Mouse (Mus musculus): ENCODE measurements around the gene Tulp3. TPM values are rescaled to one million over a fixed set of nuclear protein-coding genes. Genes with fewer than 3 reads are reported as not detected.
A peak's percentile ranks its signal among the peaks of the same experiment; 100 is the strongest.
"Not testable (repeated sequence)": the region's sequence is repeated elsewhere in the genome, so short reads cannot be mapped to it uniquely, and the experiment has no call there.

Tulp3 gene
- 23.1 and 26.5 TPM in 2 replicates for polyA plus RNA-seq (2015; fragmentation: Nextera tagmentation; extraction: Ambion mirVana)

DNA sequence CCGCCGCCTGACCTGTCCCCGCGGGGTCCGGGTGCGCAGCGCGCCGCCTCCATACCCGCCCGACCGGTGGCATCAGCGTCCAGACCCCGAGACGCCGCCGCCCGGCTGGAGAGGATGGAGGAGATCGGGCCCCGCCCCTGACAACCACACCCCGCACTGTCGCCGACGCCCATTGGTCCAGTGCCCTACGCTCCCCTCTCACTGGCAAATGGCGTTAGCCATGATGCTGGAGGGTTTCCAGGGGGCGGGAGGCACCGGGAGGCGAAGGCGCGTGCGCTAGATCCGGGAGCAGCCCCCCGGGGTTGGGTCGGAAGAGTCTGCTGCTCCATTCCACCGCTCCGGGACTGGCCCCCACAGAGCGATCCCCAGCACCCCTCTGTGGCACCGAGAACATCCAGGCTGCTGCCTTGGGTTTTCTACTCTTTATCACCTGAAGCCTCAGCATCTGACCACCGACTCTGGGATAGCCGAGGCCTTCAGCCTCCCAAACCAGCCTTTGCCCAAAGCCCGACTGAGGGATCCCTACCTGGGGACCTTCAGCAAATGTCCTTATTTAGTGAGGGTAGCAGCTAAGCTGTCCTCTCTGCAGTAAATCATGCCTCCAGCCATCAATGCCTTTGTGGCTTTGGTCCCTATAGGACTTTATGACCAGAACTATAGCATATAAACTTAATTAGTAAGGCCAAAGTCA lies at the start of gene Tulp3:
Gene Tulp3 (minus strand): TSS at position 126 of the 691 bp plus-strand sequence.
- Histone ChIP-seq H3K36me3 (peaks cover 31% of the 10 kb centered on the region), H3K27ac (peak within 1 kb of the TSS; percentile 92), H3K27me3 (no peaks in the 10 kb centered on the region), H3K4me2 (peak within 1 kb of the TSS; percentile 85), H3K9ac (peak within 1 kb of the TSS; percentile 78), H3K9me3 (replicated peaks) (no peaks in the 10 kb centered on the region), H3K4me3 (replicated peaks) (peak within 1 kb of the TSS; percentile 91), H3K4me1 (peaks cover 24% of the 10 kb centered on the region)
- WGBS: under 1% methylated on average over 42 of the region's 42 CpGs
- peak; percentile 99 for ATAC-seq (replicated peaks; ENCODE audit: low FRiP score)

DNA sequence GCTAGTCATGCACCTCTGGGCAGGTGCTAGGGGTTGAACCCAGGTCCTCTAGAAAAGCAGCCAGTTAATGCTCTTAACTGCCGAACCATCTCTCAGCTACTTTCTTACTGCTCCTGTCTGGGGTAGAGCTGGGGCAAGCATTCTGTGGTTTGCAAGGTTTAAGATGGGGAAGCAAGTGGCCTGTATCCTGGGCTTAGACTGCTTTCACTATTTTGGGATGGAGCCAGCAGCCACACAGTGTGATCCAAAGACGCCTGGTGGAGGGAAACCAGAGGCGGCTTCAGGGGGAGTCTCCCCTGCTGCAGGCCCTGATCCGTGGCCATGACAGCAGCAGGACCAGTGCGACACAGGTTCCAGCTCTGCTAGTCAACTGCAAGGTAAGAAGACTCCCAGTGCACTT lies 49.1 kb upstream of the Tulp3 start:
- ATAC-seq (replicated peaks; ENCODE audit: low FRiP score): no peak
- H3K9ac ChIP-seq: no peak overlapping the region
- WGBS: 60% methylated on average over 5 of the region's 5 CpGs

DNA sequence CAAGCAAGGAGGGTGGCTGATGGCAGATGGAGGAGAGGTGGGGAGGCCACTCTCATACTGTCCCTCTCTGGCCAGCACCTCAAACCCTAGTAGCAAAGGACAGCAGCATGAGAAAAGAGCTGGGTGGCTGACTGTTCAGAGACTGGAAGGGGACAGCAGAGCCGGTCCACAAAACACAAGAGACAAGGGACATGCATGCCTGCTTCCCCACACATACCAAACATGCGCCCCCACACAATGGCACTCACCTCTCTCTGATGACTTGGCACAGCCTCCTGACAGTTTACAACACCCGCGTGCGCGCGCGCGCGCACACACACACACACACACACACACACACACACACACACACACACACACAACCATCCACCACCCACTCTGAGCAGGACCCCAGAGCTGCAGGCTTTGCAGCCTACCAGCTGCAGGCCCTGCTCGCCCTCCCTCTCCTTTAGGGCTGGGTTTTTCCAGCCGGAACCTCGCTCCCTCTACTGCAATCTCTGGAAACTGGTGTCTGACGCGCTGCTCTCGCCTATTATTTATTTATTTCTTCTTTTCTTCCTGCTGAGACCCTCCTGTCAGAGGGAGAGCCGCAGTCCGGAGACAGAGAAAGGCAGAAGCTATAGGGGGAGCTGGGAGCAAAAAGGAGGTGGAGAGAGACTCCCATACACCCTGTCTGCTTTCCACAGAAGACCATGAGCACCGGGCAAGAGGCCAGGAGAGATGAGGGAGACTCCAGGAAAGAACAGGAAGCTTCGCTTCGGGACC lies 44.0 kb upstream of the Tulp3 start:
- Histone ChIP-seq H3K27ac (peak overlapping the region; percentile 86), H3K36me3 (no peaks in the 10 kb centered on the region; the same call in 1 of the 2 replicates), H3K4me1 (peaks cover 39% of the 10 kb centered on the region), H3K4me3 (replicated peaks) (peak overlapping the region; percentile 41), H3K9me3 (replicated peaks) (no peaks in the 10 kb centered on the region), H3K27me3 (no peaks in the 10 kb centered on the region), H3K9ac (peak overlapping the region; percentile 40), H3K4me2 (peak overlapping the region; percentile 63)
- WGBS: 26% methylated on average over 21 of the region's 21 CpGs
- ATAC-seq (replicated peaks; ENCODE audit: low FRiP score): peak; percentile 86

More for the DNA sequence above, 49.1 kb upstream of the Tulp3 start:
- peaks cover 40% of the 10 kb centered on the region for H3K36me3 ChIP-seq
- H3K4me2 ChIP-seq: no peak overlapping the region
- H3K9me3 ChIP-seq (replicated peaks): no peaks in the 10 kb centered on the region
- H3K27ac ChIP-seq: no peak overlapping the region
- peaks cover 23% of the 10 kb centered on the region for H3K4me1 ChIP-seq
- H3K4me3 ChIP-seq (replicated peaks): no peak overlapping the region
- no peaks in the 10 kb centered on the region for H3K27me3 ChIP-seq

DNA sequence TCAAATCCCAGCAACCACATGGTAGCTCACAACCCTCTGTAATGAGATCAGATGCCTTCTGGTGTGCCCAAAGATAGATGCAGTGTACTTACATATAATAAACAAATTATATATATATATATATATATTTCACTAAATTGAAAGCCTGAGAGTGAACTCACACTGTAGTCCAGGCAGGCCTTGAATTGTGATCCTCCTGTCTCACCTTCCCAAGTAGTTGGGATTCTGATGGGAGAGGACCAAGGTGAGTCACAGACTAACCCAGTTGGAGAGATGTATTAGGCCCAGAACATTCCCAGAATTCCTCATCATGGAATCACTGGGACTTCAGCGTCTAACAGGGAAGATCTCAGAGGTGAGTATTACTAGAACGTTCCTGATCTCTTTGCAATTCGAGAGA lies 43.3 kb upstream of the Tulp3 start, which contains the start of gene Nrip2:
Gene Nrip2 (plus strand): TSS at position 301 of the 400 bp plus-strand sequence.
- Histone ChIP-seq H3K36me3 (no peaks in the 10 kb centered on the region), H3K4me2 (peak within 1 kb of the TSS; percentile 63), H3K4me3 (replicated peaks) (peak within 1 kb of the TSS; percentile 41), H3K9ac (peak within 1 kb of the TSS; percentile 40), H3K27ac (peak within 1 kb of the TSS; percentile 86), H3K9me3 (replicated peaks) (no peaks in the 10 kb centered on the region), H3K4me1 (peaks cover 39% of the 10 kb centered on the region), H3K27me3 (no peaks in the 10 kb centered on the region)
- ATAC-seq (replicated peaks; ENCODE audit: low FRiP score): no peak
- WGBS: 54% methylated on average over 3 of the region's 3 CpGs

DNA sequence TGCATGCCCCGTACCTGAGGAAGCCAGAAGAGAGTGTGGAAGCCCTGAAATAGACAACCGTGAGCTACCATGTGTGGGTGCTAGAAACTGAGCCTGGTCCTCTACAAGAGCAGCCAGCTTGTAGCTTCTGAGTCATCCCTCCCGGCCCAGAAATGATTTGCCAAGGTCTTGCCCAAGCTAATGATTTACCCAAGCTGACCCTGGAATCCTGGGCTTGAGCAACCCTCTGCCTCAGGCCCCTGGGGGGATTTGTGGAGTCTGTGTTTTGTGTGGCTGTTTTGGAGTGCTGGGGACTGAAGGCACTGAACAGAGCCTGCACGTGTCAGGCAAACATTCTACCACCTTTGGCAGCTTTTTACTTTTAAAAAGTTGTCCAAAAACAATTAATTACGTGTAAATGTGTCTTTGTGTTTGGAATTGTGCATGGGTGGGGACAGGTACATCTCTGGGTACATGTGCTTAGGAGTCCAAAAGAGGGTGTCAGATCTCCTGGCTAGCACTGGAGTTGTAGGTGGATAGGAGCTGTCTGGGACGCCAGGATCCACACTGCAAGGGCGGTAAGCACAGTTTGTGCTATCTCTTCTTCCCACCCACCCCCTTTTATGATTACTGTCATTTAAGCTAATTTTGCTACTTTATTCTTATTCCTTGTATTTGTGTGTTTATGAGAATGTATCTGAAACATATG lies 42.1 kb upstream of the Tulp3 start:
- WGBS: 72% methylated on average over 7 of the region's 7 CpGs
- Histone ChIP-seq H3K4me2 (no peak overlapping the region), H3K4me1 (peaks cover 39% of the 10 kb centered on the region), H3K27me3 (no peaks in the 10 kb centered on the region), H3K4me3 (replicated peaks) (no peak overlapping the region), H3K27ac (peak overlapping the region; percentile 74), H3K9me3 (replicated peaks) (no peaks in the 10 kb centered on the region), H3K36me3 (no peaks in the 10 kb centered on the region), H3K9ac (no peak overlapping the region)
- peak; percentile 41; the same call in 1 of the 2 replicates for ATAC-seq (replicated peaks; ENCODE audit: low FRiP score)

DNA sequence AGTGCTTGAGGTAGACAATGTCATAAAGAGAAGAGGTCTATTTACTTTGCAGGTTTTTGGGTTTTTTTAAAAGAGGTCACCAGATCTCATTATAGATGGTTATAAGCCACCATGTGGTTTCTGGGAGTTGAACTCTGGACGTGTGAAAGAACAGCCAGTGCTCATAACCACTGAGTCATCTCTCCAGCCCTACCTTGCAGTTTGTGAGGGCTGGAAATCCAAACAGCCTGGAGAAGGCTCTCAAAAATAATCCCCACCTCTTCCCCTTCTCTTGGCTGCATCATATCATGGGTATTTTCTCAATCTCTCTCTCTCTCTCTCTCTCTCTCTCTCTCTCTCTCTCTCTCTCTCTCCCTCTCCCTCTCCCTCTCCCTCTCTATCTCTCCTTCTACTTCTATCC lies 35.0 kb upstream of the Tulp3 start:
- H3K27me3 ChIP-seq: no peaks in the 10 kb centered on the region
- no peak overlapping the region for H3K4me2 ChIP-seq
- no peak overlapping the region for H3K27ac ChIP-seq
- ATAC-seq (replicated peaks; ENCODE audit: low FRiP score): no peak
- H3K4me1 ChIP-seq: no peaks in the 10 kb centered on the region
- no peak overlapping the region for H3K4me3 ChIP-seq (replicated peaks)
- 69% methylated on average over 1 of the region's 1 CpGs for WGBS
- H3K36me3 ChIP-seq: no peaks in the 10 kb centered on the region
- H3K9ac ChIP-seq: no peak overlapping the region
- no peaks in the 10 kb centered on the region for H3K9me3 ChIP-seq (replicated peaks)

DNA sequence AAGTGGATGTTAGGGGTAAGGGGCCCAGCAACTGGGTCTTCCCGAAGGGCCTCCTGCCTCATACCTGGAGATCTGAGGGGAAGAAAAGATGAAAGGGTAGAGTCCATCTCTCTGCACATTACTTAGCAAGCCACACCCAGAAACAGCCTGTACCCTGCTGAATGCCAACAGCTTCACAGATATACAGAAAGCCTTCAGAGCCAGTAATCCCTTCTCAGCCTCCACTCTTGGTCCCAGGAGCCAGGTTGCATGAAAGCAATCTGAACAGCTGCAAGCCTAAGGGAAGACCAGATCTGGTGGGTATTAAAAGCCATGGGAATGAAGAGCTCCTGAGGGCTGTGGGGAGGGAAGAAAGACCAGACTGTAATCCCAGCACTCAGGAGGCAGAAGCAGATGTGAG lies 33.5 kb upstream of the Tulp3 start:
- no peaks in the 10 kb centered on the region for H3K36me3 ChIP-seq
- WGBS: 86% methylated on average over 1 of the region's 1 CpGs
- no peaks in the 10 kb centered on the region for H3K27me3 ChIP-seq
- H3K4me1 ChIP-seq: no peaks in the 10 kb centered on the region
- no peaks in the 10 kb centered on the region for H3K9me3 ChIP-seq (replicated peaks)
- ATAC-seq (replicated peaks; ENCODE audit: low FRiP score): no peak
- no peak overlapping the region for H3K4me3 ChIP-seq (replicated peaks)
- H3K9ac ChIP-seq: no peak overlapping the region
- no peak overlapping the region for H3K4me2 ChIP-seq
- no peak overlapping the region for H3K27ac ChIP-seq

DNA sequence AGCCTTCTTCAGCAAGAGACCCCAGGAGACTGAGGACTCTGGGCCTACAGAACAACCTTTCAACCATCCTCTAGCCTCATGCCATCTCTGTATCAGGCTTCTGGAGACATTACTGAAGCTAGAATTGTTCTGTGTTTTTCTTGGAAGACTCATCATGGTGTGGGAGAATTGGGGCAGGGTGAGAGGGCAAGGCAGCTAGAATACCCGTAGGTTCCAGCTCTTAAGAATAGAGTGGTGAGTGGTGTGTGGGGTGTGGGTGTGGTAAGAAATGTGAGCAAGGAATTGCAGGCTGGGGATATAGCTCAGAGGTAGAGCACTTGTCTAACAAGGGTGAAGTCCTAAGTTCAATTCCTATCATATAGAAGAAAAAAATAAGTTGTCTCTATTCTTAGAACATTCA lies 29.4 kb upstream of the Tulp3 start:
- 57% methylated on average over 1 of the region's 1 CpGs for WGBS
- Histone ChIP-seq H3K36me3 (no peaks in the 10 kb centered on the region), H3K27me3 (no peaks in the 10 kb centered on the region), H3K4me1 (no peaks in the 10 kb centered on the region), H3K4me2 (no peak overlapping the region), H3K27ac (no peak overlapping the region), H3K4me3 (replicated peaks) (no peak overlapping the region), H3K9me3 (replicated peaks) (no peaks in the 10 kb centered on the region), H3K9ac (no peak overlapping the region)
- no peak for ATAC-seq (replicated peaks; ENCODE audit: low FRiP score)

DNA sequence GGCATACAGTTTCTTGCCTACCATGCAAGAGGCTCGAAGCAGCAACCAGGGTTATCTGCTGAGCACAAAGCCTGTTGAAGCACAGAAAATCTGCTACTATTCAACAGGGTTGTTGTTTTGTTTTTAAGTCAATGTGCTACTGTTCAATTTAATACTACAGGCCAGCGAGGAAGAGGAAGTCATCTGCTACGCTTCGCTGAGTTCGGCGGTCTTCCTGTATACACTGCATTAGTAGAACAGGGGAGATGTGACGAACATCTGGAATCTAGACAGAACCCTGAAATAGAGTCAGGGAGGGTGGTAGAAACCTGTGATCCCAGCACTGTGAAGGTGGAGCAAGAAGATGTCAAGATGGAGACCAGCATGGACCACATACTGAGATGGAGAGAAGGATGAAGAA lies 28.1 kb upstream of the Tulp3 start:
- 60% methylated on average over 7 of the region's 7 CpGs for WGBS
- Histone ChIP-seq H3K9ac (no peak overlapping the region), H3K27me3 (no peaks in the 10 kb centered on the region), H3K36me3 (no peaks in the 10 kb centered on the region), H3K4me1 (no peaks in the 10 kb centered on the region), H3K4me2 (no peak overlapping the region), H3K9me3 (replicated peaks) (no peaks in the 10 kb centered on the region), H3K4me3 (replicated peaks) (no peak overlapping the region), H3K27ac (no peak overlapping the region)
- ATAC-seq (replicated peaks; ENCODE audit: low FRiP score): no peak

DNA sequence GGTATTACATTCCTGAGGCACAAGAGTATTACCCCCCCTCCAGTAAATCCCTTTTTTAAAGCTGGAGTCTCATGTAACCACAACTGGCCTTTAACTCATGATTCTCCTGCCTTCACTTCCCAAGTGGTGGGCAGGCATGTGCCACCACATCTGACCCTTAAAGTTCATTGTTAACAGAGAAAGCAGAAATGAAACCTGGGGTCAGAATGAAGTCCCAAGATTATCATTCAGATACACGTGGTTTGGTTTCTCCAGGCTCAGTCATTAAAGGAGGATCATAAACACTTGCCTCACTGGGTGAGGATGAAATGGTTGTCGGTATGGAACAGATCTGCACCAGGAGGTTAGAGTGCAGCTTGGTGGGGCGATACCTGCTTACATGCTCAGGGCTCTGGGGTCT lies 25.6 kb upstream of the Tulp3 start:
- no peaks in the 10 kb centered on the region for H3K27me3 ChIP-seq
- H3K36me3 ChIP-seq: peaks cover 9% of the 10 kb centered on the region
- H3K27ac ChIP-seq: no peak overlapping the region
- H3K4me1 ChIP-seq: no peaks in the 10 kb centered on the region
- WGBS: 74% methylated on average over 3 of the region's 3 CpGs
- H3K9me3 ChIP-seq (replicated peaks): no peaks in the 10 kb centered on the region
- H3K9ac ChIP-seq: no peak overlapping the region
- ATAC-seq (replicated peaks; ENCODE audit: low FRiP score): no peak
- no peak overlapping the region for H3K4me3 ChIP-seq (replicated peaks)
- no peak overlapping the region for H3K4me2 ChIP-seq

DNA sequence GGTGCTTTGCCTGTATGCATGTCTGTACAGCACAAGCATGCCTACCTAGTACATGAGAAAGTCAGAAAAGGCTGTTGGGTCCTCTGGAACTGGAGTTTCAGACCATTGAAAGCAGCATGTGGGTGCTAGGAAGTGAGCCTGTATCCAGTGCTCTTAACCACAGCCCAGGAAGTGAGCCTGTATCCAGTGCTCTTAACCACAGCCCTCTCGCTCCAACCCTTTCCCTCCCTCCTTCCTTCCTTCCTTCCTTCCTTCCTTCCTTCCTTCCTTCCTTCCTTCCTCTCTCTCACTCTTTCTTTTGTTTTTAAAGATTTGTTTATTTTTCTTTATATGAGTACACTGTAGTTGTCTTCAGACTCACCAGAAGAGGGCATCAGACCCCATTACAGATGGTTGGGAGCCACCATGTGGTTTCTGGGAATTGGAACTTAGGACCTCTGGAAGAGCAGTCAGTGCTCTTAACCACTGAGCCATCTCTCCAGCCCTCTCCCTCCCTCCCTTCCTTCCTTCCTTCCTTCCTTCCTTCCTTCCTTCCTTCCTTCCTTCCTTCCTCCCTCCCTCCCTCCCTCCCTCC lies 25.0 kb upstream of the Tulp3 start:
- not testable (repeated sequence) for H3K4me1 ChIP-seq; ATAC-seq (replicated peaks; ENCODE audit: low FRiP score); H3K4me3 ChIP-seq (replicated peaks); H3K27ac ChIP-seq; H3K27me3 ChIP-seq; H3K9me3 ChIP-seq (replicated peaks); H3K9ac ChIP-seq; H3K4me2 ChIP-seq
- 72% methylated on average over 1 of the region's 1 CpGs for WGBS
- peaks cover 12% of the 10 kb centered on the region for H3K36me3 ChIP-seq

DNA sequence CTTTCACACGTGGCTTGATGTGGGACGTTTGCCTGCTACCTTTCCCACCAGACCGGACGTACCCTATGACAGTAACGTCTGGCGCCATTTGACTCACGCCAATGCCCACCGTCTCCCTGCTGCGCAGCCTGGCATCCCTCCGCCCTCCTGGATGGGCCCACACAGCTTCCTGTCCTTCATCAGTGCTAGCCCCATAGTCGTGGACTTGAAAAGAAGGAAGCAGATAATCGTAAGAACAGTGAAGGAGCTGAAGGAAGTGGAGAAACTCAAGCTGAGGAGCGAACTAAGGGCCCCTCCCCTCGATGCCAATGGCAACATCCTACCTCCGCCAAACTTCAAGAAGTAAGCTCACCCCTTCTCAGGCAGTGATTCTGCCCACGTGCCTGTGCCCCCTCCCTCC lies 24.0 kb upstream of the Tulp3 start:
- Histone ChIP-seq H3K9ac (no peak overlapping the region), H3K27ac (no peak overlapping the region), H3K4me1 (peaks cover 6% of the 10 kb centered on the region; the same call in 1 of the 2 replicates), H3K4me2 (no peak overlapping the region), H3K36me3 (peaks cover 18% of the 10 kb centered on the region), H3K9me3 (replicated peaks) (no peaks in the 10 kb centered on the region), H3K27me3 (no peaks in the 10 kb centered on the region), H3K4me3 (replicated peaks) (no peak overlapping the region)
- WGBS: 82% methylated on average over 16 of the region's 16 CpGs
- ATAC-seq (replicated peaks; ENCODE audit: low FRiP score): no peak
